Mouse (Mus musculus): ENCODE measurements around the gene Trappc11.

The Trappc11 gene

DNA sequence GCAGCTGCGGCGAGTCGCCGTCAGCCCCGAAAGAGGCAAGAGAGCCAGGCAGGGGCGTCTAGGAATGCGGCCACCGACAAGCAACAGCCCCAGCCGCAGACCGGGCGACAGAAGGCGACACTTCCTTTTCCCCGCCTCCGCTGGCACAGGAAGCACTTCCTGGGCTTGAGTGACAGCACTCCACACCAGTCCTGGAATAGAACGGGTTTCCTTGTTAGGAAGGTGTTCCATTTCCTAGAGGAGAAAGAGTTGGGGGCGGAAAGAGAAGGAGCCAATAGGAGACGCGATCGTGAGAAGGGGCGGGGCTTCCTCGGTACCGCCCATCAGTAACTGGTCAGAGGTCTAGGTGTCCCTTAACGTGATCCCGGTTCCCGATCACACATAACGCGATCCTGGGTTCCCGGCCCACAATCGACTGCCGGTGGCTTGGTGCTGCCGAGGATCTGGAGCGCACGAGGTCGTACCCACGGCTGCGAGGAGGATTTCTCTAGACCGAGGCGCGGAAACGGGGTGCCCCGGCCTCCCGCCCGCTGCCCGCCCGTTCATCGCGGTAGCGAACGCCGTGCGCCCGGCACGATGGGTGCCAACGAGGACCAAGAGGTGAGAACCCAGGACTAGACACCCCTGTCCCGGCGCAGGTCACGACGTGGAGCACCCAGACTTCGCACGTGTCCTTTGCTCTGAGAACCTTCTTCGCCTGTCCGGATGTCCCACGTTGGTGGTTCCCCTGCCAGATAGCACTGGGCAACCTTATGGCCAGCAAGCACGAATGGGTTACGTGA is at the start of gene Trappc11, which contains the start of gene Rwdd4a:
Gene Trappc11 (minus strand): TSS at position 127 of the 782 bp plus-strand sequence.
Gene Rwdd4a (plus strand): TSS at position 321 of the 782 bp plus-strand sequence.
- DNase-seq (ENCODE audit: low spot score in 2 of 2), result peak; percentile 91 to 93

DNA sequence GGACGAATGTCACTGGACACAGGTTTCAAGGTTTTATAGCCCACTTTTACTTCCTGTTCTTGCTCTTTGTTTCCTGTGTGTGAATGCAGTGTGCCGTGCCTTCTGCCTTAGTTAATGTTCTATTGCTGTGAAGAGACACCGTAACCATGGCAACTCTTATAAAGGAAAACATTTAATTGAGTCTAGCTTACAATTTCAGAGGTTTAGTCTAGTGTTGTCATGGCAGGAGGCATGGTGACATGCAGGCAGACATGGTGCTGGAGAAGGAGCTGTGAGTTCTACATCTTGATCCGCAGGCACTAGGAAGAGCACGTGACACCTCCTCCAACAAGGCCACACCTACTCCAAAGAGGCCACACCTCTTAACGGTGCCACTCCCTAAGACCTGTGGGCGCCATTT is 48.2 kb upstream of the Trappc11 start:
- no peak for DNase-seq (ENCODE audit: low spot score in 2 of 2)

DNA sequence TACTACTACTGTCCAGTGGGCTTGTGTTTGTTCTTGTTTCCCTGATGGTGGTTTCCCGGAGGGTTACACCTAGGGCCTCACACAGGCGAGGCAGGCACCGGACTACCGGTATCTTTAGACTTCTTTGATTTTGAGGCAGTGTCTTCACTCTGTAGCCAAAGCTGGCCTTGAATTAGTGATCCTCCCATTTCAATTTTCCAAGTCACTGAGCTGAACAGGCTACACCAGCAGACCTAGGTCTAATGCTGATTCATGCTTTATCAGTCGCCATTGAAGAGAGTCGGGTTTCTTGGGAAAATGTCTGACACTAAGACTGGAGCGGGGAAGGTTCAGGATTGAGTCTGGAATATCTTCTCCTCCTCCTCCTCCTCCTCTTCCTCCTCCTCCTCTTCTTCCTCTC is 40.2 kb upstream of the Trappc11 start:
- no peak for DNase-seq (ENCODE audit: low spot score in 2 of 2)

DNA sequence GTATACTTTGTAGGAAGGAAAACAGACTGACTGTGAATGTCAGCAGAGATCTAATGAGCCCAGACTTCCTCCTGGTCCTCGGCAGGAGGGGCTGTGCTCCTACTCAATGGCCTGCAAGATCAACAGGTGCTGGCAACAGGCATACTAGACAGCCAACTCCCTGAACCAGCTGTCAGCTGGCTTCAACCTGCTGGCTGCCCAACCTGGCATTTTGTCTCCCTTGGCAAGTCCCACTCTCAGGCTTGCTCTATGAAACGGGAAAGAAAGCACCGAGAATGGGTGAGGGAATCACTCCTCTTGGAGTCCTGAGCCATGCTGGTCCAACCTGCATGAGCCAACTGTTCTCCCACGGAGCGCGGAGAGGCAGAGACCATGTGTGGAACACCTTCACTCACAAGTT is 36.9 kb upstream of the Trappc11 start:
- no peak for DNase-seq (ENCODE audit: low spot score in 2 of 2)

DNA sequence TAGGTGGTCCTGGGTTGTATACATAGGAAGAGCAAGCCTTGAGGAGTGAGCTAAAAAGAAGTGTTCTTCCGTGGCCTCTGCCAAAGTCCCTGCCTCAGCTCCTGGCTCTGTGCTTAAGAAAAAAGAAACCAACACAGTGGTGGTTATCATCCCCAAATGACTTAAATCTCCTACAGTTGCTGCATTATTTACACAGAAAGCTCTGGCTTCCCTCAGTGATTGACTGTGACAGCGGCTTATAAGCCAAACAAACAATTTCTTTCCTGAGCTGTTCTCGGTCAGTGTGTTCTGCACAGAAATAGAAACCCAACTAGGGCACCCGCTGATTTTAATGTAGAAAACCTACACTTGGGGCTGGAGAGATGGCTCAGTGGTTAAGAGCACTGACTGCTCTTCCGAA is 34.8 kb upstream of the Trappc11 start:
- DNase-seq (ENCODE audit: low spot score in 2 of 2), result no peak

DNA sequence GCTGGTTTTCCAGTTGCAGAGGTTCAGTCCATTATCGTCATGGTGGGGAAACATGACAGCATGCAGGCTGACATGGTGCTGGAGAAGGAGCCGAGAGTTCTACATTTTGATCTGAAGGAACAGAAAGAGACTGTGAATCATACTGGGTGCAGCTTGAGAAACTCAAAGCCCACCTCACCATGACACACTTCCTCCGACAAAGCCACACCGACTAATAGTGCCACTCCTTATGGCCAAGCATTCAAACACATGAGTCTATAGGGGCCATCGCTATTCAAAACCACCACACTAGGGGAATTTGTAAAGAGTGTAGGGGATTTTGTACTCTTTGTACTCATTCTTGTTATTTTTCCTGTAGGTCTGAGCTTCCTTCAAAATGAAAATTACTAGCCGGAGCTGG is 33.3 kb upstream of the Trappc11 start:
- DNase-seq (ENCODE audit: low spot score in 2 of 2), result no peak

DNA sequence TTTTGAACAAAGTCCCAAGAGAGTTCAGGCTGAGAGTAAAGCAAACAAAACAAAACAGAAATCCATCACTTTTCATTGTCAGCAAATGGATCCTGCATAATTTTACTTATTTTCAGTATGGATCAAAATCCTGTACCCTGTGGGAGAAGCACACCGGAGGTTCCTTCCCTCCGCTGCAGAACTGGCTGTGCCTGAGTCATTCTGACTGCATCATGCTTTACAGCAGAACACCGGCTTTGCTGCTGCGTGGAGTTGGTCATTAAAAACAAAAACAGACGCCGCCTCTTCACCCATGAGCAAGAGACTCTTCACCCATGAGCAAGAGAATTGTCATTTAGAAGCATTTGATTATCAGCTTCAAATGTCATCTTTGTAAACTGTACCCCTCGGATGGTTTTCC is 27.5 kb upstream of the Trappc11 start:
- no peak for DNase-seq (ENCODE audit: low spot score in 2 of 2)

DNA sequence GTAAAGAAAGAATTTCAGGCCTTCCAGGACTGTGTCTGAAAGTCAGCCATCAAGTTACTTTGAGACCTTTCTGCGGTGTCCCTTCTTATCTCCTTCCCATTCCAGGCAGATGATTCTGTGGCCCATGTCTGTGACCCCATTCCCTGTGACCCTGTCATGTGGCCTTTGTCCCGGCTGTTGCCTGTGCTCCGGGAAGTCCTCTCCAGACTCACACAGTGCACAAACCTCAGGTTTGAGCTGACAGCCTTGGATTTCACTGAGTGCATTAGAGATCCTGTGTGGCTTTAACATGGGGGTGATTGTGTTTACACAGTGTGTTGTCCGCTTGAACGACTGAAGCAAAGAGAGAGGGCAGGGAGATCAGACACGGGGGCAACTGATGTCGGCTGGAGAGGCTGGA is 25.0 kb upstream of the Trappc11 start:
- no peak for DNase-seq (ENCODE audit: low spot score in 2 of 2)

DNA sequence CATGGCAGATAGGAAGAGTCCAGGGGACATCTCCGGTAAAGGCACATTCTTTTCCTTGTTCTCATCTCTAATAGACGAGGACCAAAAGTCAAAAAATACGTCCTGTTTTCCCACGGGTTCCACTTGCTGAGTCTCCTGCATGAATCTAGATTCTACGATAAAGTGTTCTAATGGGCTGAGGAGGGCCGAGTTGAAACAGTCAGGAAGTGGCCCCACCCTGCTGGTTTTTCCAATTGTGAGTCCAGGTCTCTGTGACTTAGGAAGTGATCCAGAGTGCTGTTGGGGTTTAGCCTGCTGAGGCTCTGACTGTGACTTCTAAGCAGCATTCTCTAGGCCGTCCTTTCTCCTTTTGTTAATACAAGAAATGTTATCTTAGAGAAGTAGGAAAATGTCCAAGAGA is 23.2 kb upstream of the Trappc11 start:
- no peak for DNase-seq (ENCODE audit: low spot score in 2 of 2)

DNA sequence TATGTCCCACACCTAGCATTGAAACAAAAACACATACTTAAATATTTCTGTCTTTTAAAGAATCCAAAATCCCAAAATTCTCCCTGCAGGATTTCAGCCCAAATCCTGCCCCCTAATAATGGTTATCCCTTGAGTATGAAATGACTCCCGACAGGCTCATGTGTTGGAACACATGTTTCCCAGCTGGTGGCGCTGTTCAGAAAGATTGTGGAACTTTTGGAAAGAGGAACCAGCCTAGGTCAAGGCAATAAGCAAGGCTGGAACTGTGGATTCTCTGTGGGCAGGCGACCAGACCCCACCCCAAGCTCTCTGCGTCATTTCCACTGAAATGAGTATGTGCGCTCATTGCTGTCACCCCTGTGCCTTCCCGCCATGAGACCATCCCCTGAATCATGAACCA is 20.3 kb upstream of the Trappc11 start:
- no peak for DNase-seq (ENCODE audit: low spot score in 2 of 2)

DNA sequence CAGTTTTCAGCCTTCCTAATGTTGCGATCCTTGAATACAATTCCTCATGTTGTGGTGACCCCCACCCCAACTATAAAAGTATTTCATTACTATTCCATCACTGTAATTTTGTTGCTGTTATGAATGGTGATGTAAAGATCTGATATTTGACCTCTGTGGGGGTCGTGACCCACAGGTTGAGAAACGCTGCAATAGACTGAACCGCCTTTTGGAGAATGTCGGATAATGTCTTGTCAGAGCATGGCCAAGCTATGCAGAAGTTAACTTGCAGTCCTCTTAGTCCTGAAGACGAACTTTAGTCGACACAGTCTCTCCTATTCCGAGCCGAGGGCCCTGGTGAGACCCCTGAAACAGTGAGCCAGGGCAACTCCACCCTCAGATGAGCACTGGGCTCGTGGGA is 13.8 kb upstream of the Trappc11 start:
- no peak for DNase-seq (ENCODE audit: low spot score in 2 of 2)

DNA sequence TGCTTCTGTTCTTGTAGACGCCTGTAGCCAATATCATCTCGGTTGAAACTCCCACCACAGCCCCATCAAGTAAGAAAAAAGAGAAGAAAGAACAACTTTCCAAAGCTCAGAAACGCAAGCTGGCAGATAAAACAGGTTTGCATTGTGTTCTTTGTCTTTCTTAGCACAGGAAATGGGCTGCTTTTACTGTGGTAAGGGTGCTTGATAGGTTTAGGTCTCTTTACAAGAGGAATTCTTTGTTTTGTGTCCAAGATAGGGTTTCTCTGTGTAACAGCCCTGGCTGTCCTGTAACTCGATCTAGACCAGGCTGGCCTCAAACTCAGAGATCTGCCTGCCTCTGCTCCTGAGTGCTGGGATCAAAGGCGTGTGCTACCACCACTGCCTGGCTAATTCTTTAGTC is 10.8 kb upstream of the Trappc11 start:
- DNase-seq (ENCODE audit: low spot score in 2 of 2), result no peak

DNA sequence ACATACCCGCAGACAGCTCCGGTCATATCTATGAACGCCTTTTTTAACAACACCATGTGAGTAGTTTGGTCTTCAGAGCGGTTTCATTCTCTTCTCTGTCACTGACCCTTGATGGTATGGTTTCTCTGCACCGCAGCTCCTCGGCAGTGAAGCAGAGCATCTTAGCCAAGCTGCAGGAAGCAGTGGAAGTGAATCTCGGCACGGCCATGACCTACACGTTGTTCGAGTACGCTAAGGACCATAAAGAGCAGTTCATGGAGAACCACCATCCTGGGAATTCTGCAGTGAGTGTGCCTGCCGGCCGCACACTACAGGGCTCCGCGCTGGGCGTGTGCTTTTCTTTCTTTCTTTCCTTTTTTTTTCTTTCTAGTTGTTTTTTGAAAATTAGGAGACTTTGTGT is 9.5 kb upstream of the Trappc11 start:
- no peak for DNase-seq (ENCODE audit: low spot score in 2 of 2)

DNA sequence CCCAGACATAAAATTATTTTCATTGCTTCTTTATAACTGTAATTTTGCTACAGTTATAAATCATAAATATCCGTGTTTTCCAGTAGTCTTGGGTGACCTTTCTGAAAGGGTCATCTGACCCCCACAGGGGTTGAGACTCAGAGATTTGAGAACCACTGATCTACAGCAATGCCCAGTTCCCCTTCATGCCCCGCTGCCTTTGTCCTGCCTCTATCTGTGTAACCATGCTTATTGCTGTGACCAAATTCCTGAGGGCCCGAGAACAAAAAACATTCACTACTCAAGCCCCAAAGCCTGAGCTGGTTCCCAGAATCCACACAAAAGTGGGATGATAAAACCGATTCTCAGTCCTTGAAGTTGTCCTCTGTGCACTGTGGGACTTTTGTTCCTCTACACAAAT is 5.1 kb upstream of the Trappc11 start:
- DNase-seq (ENCODE audit: low spot score in 2 of 2), result no peak

DNA sequence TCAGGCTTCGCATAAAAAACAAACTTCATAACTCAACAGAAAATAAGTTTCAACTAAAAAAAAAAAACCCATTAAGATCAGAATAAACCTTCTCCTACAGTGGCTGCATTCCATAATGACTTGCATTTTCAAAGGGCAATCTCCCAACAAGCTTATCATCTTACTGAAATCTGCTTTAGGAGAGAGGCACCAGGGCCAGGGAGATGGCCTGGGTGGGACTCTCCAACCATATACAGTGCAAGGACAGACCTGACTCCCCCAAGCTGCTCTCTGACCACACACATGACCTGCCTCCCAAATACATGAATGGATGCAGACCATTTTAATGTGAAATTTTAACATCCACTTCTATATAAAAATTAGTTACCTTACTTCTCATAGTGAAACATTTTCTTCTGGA is 5.2 kb downstream of the Trappc11 start:
- no peak for DNase-seq (ENCODE audit: low spot score in 2 of 2)

DNA sequence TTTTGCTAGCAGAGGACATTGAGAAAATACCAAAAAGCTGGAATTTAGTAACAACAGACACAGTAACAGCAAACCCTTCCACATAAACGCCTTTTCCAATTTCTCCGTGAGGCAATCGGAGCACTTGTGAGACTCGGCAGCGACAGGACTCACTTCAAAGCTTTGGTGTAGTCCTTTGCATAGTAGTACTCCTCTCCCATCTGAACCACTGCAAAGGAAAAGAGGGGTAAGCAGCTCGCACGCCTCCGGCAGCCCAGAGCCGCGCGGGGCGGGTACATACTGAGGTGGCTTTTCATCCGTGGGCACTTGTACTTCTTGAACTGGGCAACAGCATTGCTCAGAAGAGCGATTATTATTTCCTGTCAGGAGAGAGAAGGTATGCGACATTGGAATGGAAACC is 19.7 kb downstream of the Trappc11 start:
- DNase-seq (ENCODE audit: low spot score in 2 of 2), result no peak

DNA sequence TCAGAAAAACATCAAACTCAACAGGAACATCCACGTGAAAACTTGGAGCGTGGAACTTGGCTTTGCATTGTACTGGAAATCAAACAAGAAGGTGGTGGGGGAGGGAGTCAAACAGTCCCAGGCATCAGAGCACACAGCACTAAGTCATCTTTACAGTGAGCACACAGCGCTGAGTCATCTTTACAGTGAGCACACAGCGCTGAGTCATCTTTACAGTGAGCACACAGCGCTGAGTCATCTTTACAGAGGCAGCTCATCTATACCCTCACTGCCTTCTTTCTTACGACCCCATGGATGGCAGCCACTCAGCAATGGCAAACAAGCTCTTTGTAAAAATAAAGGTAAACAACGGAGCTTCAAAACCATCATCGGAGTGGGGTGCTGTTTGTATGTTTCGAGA is 22.3 kb downstream of the Trappc11 start:
- DNase-seq (ENCODE audit: low spot score in 2 of 2), result no peak

DNA sequence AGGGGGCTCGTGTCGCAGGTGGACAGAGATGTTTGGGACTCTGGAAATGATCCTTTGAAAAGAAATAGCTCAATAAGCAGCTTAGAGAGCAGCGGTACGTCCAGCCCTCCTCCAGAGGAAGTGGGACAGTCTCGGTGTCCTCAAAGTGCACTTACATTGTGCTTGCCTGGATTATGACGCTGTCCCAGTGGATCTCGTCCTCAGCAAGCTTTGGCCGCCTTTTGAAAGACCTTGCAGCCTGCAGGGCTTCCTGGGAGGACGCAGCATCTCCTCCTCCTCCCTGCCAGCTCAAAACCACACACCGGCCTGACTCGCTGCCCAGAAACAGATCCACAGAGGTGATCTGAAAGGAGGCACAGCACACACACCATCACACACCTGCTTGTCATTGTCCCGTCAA is 27.8 kb downstream of the Trappc11 start:
- no peak for DNase-seq (ENCODE audit: low spot score in 2 of 2)

DNA sequence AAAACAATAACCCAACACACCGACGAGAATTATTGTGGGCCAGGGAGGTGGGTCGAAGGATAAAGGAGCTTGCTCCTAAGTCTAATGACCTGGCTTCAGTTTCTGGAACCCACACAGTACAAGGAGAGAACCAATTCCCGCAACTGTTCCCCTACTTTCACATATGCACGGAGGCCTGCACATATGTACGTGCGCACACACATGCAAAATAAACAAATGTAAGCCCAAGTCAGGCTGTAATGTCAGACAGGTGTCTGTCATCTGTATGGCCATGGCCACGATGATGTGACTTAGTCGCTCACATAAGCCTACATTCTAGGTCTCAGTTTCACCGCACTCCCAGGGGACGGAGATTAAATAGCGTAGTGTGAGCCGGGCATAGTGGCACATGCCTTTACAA is 30.7 kb downstream of the Trappc11 start:
- DNase-seq (ENCODE audit: low spot score in 2 of 2), result no peak

DNA sequence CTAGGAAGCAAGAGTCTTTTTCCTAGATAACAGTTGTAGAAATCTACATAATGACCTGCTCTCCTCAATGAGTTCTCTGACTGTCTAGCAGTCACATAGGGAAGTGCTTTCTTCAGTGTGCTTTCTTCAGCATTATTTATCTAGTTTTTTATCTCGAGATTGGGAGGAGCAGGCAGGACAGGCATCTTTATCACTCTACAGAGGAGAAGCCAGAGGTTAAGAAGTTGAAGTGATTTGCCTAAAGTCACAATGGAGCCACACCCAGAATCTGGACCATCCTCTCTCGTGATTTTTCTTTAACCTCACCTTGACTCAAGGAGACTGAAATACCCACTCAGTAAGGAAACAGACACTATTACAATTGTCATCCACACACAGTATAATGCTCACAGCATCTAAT is 31.3 kb downstream of the Trappc11 start:
- no peak for DNase-seq (ENCODE audit: low spot score in 2 of 2)

DNA sequence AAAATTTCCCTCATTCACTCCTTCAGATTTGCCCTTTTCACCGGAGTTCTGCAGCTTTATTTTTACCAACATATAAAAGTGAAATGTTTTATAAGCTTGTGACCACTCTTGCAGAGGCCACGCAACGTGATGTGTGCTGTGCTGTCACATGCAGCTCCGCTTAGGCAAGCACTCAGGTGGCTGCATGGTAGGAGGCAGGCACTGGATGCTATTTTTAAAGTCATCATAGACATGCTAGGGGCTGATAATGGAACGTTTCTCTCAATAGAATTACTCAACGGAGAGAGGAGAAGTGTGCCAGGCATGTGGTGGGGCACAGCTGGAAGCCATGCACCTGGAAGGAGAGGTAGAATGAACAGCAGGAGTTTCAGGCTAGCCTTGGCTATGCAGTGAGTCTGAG is 37.8 kb downstream of the Trappc11 start:
- peak in 1 of 2 experiments; percentile 22 for DNase-seq (ENCODE audit: low spot score in 2 of 2)

DNA sequence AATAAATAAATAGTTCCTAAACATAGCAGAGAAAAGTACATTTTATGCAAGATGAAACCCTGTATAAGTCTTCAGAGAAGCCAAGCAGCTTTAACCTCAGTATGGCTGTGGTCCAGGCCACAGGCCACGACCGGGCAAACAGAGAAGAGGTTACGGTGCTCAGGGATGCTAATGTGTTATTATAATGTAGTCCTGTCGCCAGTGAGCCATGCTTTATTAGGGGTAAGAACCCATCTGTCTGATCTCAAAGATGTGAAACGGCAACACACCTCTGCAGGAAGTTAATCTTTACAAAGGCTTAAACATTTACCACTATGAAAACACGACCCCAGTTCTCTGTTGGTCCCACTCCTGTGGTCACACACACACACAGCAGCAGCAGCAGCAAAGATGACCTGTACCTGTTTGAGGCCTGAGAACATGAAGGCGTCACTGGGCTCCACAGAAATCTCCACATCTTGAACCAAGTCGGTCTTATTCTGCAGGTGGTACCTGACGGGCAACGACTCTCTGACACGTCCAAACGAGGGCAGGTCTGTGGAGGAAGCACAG is 38.6 kb downstream of the Trappc11 start:
- peak in 1 of 2 experiments; percentile 28 for DNase-seq (ENCODE audit: low spot score in 2 of 2)

DNA sequence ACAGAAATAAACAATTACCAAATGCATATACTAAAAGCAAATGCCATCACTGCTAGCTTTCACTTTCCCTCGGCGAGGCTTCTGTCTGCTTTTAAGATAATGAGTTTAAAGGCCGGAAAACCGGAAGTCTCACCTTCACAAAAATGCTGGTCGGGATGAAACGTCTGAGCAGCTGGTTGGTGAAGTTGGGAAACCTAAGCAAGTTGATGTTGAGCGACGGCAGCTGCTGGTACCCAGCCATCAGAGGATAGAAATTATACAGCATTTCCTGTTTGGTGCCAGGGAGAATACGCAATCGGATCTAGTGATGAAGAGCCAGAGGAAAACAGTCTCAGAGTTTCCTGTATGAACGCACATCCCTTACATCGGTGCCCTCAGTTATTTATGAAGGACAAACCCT is 40.2 kb downstream of the Trappc11 start:
- DNase-seq (ENCODE audit: low spot score in 2 of 2), result no peak

DNA sequence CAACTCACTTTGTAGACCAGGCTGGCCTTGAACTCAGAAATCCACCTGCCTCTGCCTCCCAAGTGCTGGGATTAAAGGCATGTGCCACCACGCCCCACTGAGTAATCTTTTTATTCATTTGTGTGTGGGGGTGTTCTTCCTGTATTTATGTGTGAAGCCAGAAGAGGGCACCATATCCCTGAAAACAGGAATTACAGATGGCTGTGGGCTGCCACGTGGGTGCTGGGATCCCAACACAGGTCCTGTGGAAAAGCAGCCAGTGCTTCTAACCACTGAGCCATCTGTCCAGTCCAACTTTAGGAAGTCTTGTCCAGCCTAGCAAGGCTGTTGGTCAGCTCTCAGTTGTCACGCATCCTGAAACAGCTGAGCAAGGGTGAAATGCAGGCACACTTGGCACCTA is 46.0 kb downstream of the Trappc11 start:
- peak in 1 of 2 experiments; percentile 47 for DNase-seq (ENCODE audit: low spot score in 2 of 2)

All from urinary bladder, postnatal 4 days (tissue).